Mouse (Mus musculus): ENCODE data around the gene Hipk2. TPM values are rescaled to one million over a fixed set of nuclear protein-coding genes. Genes with fewer than 3 reads are reported as not detected.
A peak's percentile ranks its signal among the peaks of the same experiment; 100 is the strongest.

Hipk2 gene
- polyA plus RNA-seq, 1 experiment from 2014 or later = 21.5 TPM

DNA sequence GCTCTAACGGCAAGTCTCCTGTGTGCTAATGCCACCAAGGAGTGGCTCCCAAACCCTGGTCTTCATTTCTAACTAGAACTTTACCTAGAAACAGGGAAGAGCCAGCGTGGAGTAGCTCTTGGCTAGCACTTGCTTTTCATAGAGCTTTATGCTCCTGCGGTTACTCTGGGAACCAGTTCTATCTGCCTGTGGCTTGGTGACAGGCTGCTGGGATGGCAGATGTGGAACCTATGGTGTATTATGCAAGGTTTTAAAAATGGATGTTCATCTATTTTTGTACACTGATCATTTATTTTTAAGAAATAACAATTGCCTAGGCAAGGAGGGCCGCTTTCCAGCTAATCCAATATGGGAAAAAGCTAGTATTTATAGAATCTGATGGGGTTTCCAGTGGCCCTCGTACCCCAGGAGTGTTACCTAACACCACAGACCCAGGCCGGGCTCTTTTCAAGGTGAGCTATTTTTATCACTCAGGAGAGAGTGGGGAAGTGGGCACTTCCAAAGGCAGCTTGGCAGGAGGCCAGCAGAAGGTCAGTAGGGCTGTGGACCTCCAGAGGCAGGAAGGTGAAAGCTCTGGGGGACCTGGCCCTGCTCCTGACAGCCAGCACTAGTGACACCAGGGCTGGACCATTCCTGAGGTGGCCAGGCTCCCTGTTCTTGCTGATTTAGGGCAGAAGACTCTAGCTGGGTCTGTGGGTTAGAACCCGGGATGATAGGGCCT is 171.5 kb downstream of the Hipk2 start:
- Histone ChIP-seq H3K9ac (ENCODE audit: low read length) (no peak overlapping the region), H3K4me1 (ENCODE audit: control insufficient read depth, insufficient read depth, low read length) (no peaks in the 10 kb centered on the region), H3K27ac (ENCODE audit: low read length) (no peak overlapping the region), H3K9me3 (replicated peaks; ENCODE audit: control insufficient read depth, low read length) (no peaks in the 10 kb centered on the region), H3K27me3 (ENCODE audit: control insufficient read depth, insufficient read depth, low read length) (no peaks in the 10 kb centered on the region), H3K4me2 (ENCODE audit: low read depth, low read length) (no peak overlapping the region), H3K36me3 (ENCODE audit: control insufficient read depth, insufficient read depth, low read length) (0 out of 2 replicates have a peak, but pooled peaks cover 6% of the 10 kb centered on the region), H3K4me3 (replicated peaks; ENCODE audit: low read length) (no peak overlapping the region)
- ATAC-seq (ENCODE audit: insufficient read depth, low FRiP score) = no peak
- WGBS = 73% methylated on average over 7 of the region's 7 CpGs

DNA sequence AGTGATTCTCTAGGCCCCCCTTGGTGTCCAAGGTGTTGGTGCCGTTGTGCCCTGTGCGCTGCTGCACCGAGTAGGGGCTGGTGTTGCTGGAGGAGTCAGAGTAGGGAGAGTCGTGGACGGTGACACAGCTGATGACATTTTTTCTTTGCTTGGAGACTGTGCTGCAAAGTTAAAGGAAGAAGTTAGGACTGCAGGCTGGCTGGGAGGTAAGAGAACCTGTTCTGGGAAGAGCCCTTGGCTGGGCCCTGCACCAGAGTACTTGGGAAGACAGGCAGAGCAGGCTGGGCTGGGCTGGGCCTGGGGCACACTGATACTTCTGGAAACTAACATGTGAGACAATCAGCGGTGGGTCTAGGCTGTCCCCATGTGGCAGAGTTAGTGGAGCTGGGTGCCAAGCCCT is 172.4 kb downstream of the Hipk2 start:
- no peak for ATAC-seq (ENCODE audit: insufficient read depth, low FRiP score)
- 0 out of 2 replicates have a peak, but pooled peaks cover 7% of the 10 kb centered on the region for H3K36me3 ChIP-seq (ENCODE audit: control insufficient read depth, insufficient read depth, low read length)
- H3K9me3 ChIP-seq (replicated peaks; ENCODE audit: control insufficient read depth, low read length) = no peaks in the 10 kb centered on the region
- H3K27me3 ChIP-seq (ENCODE audit: control insufficient read depth, insufficient read depth, low read length) = no peaks in the 10 kb centered on the region
- no peak overlapping the region for H3K27ac ChIP-seq (ENCODE audit: low read length)
- H3K4me3 ChIP-seq (replicated peaks; ENCODE audit: low read length) = no peak overlapping the region
- 89% methylated on average over 6 of the region's 6 CpGs for WGBS
- no peak overlapping the region for H3K4me2 ChIP-seq (ENCODE audit: low read depth, low read length)
- no peak overlapping the region for H3K9ac ChIP-seq (ENCODE audit: low read length)
- no peaks in the 10 kb centered on the region for H3K4me1 ChIP-seq (ENCODE audit: control insufficient read depth, insufficient read depth, low read length)

DNA sequence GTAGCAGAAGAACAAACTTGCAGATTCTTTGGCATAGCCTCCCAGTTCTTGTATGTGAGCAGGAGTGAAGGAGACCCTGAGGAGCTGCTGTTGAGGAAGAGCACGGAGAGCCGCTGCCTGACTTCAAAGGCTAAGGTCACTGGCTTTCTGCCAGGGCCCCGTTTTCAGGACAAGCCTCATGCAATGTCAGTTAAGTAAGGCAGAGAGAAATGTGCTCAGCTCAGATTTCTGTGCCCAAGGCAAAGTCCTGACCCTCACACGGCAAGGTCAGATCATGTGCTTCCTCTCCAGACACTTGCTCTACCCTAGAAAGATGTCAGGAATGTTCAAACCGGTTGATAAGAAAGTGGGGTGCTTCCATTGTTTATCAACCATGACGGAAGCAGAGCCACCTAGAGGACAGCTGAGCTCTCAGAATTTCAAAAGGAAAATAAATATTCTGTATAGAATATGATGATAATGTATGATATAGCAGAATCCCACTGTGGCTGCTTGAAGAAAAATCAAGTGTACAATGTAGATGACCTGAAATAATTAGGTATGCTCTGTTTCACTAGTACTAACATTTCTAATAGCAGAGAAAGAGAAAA is 173.1 kb downstream of the Hipk2 start:
- Histone ChIP-seq H3K36me3 (ENCODE audit: control insufficient read depth, insufficient read depth, low read length) (peaks cover 11% of the 10 kb centered on the region), H3K27ac (ENCODE audit: low read length) (no peak overlapping the region), H3K27me3 (ENCODE audit: control insufficient read depth, insufficient read depth, low read length) (no peaks in the 10 kb centered on the region), H3K4me2 (ENCODE audit: low read depth, low read length) (no peak overlapping the region), H3K9ac (ENCODE audit: low read length) (no peak overlapping the region), H3K9me3 (replicated peaks; ENCODE audit: control insufficient read depth, low read length) (no peaks in the 10 kb centered on the region), H3K4me1 (ENCODE audit: control insufficient read depth, insufficient read depth, low read length) (peaks cover 5% of the 10 kb centered on the region), H3K4me3 (replicated peaks; ENCODE audit: low read length) (no peak overlapping the region)
- no peak for ATAC-seq (ENCODE audit: insufficient read depth, low FRiP score)
- WGBS = 38% methylated on average over 6 of the region's 6 CpGs

DNA sequence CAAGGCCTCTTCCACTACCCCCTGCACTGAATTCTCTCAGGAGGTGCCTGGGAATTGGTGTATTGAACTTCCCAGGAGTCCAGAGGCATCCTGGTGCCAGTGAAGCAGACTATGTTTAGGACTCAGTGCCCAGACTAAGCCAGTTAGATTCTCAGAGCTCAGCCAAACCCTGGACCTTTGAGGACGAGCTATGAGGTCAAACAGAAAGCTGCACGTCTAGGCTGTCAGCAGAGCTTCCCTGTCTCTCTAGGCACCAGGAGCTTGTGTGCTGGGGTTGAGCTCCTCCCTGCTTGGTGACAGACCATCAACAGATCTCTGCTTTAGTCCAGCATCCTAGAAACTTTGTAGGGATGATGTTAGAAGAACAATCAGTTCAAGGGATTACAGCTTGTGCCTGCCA is 174.5 kb downstream of the Hipk2 start:
- Histone ChIP-seq H3K4me2 (ENCODE audit: low read depth, low read length) (no peak overlapping the region), H3K27me3 (ENCODE audit: control insufficient read depth, insufficient read depth, low read length) (no peaks in the 10 kb centered on the region), H3K36me3 (ENCODE audit: control insufficient read depth, insufficient read depth, low read length) (peaks cover 12% of the 10 kb centered on the region), H3K27ac (ENCODE audit: low read length) (no peak overlapping the region), H3K4me3 (replicated peaks; ENCODE audit: low read length) (no peak overlapping the region), H3K4me1 (ENCODE audit: control insufficient read depth, insufficient read depth, low read length) (peaks cover 5% of the 10 kb centered on the region), H3K9me3 (replicated peaks; ENCODE audit: control insufficient read depth, low read length) (no peaks in the 10 kb centered on the region), H3K9ac (ENCODE audit: low read length) (no peak overlapping the region)
- no peak for ATAC-seq (ENCODE audit: insufficient read depth, low FRiP score)
- WGBS = 75% methylated on average over 2 of the region's 2 CpGs

DNA sequence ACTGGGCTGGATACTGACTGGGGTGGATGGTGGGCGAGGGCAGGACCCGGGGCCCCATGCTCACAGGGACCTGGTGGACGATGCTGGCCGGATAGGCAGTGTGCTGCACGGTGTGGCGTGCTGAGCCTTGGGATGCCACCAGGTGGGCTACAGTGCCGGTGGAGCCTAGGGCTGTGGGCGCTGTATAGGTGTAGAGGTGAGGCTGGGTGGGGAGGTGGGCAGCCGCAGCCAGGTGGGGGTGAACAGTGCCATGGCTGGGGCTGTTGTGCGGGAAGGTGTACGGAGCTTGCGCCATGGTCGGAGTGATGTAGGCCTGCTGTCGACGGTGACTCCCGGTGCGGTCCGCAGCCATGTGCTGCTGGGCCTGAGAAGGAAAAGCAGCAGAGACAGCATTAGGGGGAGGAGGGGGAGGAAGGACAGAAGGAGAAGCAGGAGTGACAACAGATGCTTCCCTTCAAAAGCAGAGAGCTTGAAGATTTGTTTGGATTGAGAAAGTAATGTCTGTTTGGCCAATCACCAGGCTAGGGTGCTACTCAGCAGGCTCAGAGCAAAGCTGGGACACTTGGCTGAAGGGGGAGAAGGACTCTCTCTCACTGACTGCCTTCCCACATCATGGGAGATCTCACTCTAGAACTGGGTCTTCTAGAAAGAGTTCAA is 177.6 kb downstream of the Hipk2 start:
- Histone ChIP-seq H3K27ac (ENCODE audit: low read length) (peak overlapping the region; percentile 29), H3K36me3 (ENCODE audit: control insufficient read depth, insufficient read depth, low read length) (peaks cover 14% of the 10 kb centered on the region), H3K4me3 (replicated peaks; ENCODE audit: low read length) (no peak overlapping the region), H3K9me3 (replicated peaks; ENCODE audit: control insufficient read depth, low read length) (no peaks in the 10 kb centered on the region), H3K4me1 (ENCODE audit: control insufficient read depth, insufficient read depth, low read length) (peaks cover 5% of the 10 kb centered on the region), H3K27me3 (ENCODE audit: control insufficient read depth, insufficient read depth, low read length) (no peaks in the 10 kb centered on the region), H3K4me2 (ENCODE audit: low read depth, low read length) (no peak overlapping the region), H3K9ac (ENCODE audit: low read length) (no peak overlapping the region; the same call in 1 of the 2 replicates)
- WGBS = 74% methylated on average over 18 of the region's 18 CpGs
- ATAC-seq (ENCODE audit: insufficient read depth, low FRiP score) = peak; percentile 57; the same call in 1 of the 2 replicates

DNA sequence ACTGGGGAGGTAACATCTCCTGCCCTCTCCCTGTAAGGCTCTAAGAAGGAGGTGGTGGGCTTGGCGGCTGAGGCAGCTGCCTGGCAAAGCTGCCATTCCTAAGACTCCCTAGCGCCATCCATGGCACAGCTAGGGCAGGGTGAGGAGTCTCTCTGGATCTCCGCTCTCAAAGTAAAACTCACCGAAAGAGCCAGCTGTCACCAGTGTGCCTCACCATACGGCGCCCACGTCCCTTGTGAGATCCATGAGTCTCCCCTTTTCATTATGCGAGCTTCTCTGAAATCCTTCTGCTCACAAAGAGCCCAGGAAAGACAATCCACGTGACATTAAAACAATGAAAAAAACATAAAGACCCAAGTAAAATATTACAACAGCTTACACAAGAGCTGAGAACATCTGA is 179.4 kb downstream of the Hipk2 start:
- 88% methylated on average over 9 of the region's 9 CpGs for WGBS
- Histone ChIP-seq H3K27ac (ENCODE audit: low read length) (no peak overlapping the region), H3K4me2 (ENCODE audit: low read depth, low read length) (no peak overlapping the region), H3K9ac (ENCODE audit: low read length) (no peak overlapping the region), H3K36me3 (ENCODE audit: control insufficient read depth, insufficient read depth, low read length) (peaks cover 14% of the 10 kb centered on the region), H3K4me1 (ENCODE audit: control insufficient read depth, insufficient read depth, low read length) (peaks cover 5% of the 10 kb centered on the region), H3K27me3 (ENCODE audit: control insufficient read depth, insufficient read depth, low read length) (no peaks in the 10 kb centered on the region), H3K4me3 (replicated peaks; ENCODE audit: low read length) (no peak overlapping the region), H3K9me3 (replicated peaks; ENCODE audit: control insufficient read depth, low read length) (no peaks in the 10 kb centered on the region)
- no peak for ATAC-seq (ENCODE audit: insufficient read depth, low FRiP score)

DNA sequence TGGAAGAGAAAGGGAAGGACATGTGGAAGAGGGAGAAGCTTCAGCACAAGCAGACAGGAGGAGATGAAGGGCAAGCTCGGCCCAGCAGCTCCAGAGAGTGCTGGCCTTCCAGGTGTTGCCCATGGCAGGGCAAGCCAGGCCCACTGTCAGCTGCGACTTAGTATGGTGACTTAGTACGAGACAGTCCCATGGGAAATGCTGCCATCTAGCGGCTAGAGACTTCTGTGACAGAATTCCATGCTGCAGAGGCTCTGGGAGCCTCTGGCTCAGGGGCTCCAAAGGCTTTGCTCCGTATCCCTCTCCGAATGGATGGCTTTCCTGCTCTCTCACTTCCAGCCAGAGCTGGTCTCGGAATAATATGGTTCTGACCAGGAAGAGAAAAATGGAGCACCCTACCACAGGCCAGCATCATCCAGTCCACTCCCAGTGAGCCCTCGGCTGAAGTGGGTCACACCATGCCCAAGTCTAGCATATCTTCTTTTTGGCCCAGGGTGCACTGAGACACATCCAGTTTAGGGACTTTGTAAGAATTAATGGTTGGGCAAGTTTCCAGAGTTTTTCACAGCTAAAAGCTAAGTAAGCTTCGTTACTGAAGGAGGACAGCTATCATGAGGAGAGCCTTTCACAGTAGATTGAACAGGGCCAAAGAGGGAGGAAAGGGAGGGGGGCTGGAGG is 180.4 kb downstream of the Hipk2 start:
- Histone ChIP-seq H3K4me3 (replicated peaks; ENCODE audit: low read length) (no peak overlapping the region), H3K27me3 (ENCODE audit: control insufficient read depth, insufficient read depth, low read length) (no peaks in the 10 kb centered on the region), H3K4me1 (ENCODE audit: control insufficient read depth, insufficient read depth, low read length) (peaks cover 5% of the 10 kb centered on the region), H3K9me3 (replicated peaks; ENCODE audit: control insufficient read depth, low read length) (no peaks in the 10 kb centered on the region), H3K36me3 (ENCODE audit: control insufficient read depth, insufficient read depth, low read length) (peaks cover 14% of the 10 kb centered on the region), H3K9ac (ENCODE audit: low read length) (no peak overlapping the region), H3K4me2 (ENCODE audit: low read depth, low read length) (no peak overlapping the region), H3K27ac (ENCODE audit: low read length) (no peak overlapping the region)
- WGBS = 24% methylated on average over 9 of the region's 9 CpGs
- peak; percentile 39; the same call in 1 of the 2 replicates for ATAC-seq (ENCODE audit: insufficient read depth, low FRiP score)

DNA sequence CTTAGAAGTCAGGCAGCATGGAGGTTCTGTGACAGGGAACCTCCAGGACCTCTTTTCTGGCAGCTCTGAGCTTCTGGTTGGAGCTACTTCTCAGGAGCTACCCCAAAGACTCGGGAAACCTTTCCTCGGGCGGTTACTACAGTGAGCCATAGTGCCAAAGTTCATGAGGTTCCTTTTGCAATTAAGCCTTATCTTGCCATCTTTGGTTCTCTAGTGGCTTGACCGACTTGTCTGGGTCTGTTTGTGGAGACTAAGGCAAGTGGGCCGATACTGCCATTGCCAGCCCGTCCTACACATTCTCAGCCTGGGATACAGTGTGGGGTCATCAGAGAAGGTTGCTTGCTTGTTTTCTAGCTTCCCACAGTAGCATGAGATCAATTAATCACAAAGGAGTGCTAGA is 183.4 kb downstream of the Hipk2 start:
- H3K9ac ChIP-seq (ENCODE audit: low read length) = no peak overlapping the region
- ATAC-seq (ENCODE audit: insufficient read depth, low FRiP score) = no peak
- no peaks in the 10 kb centered on the region for H3K9me3 ChIP-seq (replicated peaks; ENCODE audit: control insufficient read depth, low read length)
- no peak overlapping the region for H3K4me2 ChIP-seq (ENCODE audit: low read depth, low read length)
- no peaks in the 10 kb centered on the region for H3K27me3 ChIP-seq (ENCODE audit: control insufficient read depth, insufficient read depth, low read length)
- 91% methylated on average over 6 of the region's 6 CpGs for WGBS
- no peak overlapping the region for H3K4me3 ChIP-seq (replicated peaks; ENCODE audit: low read length)
- no peak overlapping the region for H3K27ac ChIP-seq (ENCODE audit: low read length)
- no peaks in the 10 kb centered on the region for H3K4me1 ChIP-seq (ENCODE audit: control insufficient read depth, insufficient read depth, low read length)
- 0 out of 2 replicates have a peak, but pooled peaks cover 3% of the 10 kb centered on the region for H3K36me3 ChIP-seq (ENCODE audit: control insufficient read depth, insufficient read depth, low read length)

DNA sequence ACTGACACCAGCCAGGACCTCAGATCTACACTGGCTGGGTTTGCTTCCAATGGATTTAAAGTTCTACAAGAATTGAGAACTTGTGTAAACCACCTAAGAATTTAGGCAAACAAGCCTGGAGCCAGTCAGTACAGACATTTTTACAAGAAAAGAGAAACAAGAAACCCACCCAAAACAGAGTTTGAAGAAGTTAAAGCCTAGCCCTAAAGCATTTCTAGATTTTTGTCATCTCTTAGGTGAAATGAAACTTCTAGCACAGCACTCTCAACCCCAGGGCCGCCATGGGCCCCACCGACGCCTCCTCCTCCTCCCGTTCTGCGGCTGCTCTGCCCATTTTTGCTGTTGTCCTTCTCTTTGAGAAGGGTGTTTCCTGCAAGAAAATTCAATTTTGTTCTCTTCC is 184.9 kb downstream of the Hipk2 start:
- no peaks in the 10 kb centered on the region for H3K9me3 ChIP-seq (replicated peaks; ENCODE audit: control insufficient read depth, low read length)
- H3K27ac ChIP-seq (ENCODE audit: low read length) = no peak overlapping the region
- no peaks in the 10 kb centered on the region for H3K4me1 ChIP-seq (ENCODE audit: control insufficient read depth, insufficient read depth, low read length)
- H3K36me3 ChIP-seq (ENCODE audit: control insufficient read depth, insufficient read depth, low read length) = no peaks in the 10 kb centered on the region
- no peak overlapping the region for H3K4me2 ChIP-seq (ENCODE audit: low read depth, low read length)
- no peak overlapping the region for H3K4me3 ChIP-seq (replicated peaks; ENCODE audit: low read length)
- 80% methylated on average over 5 of the region's 5 CpGs for WGBS
- ATAC-seq (ENCODE audit: insufficient read depth, low FRiP score) = no peak
- H3K27me3 ChIP-seq (ENCODE audit: control insufficient read depth, insufficient read depth, low read length) = no peaks in the 10 kb centered on the region
- H3K9ac ChIP-seq (ENCODE audit: low read length) = no peak overlapping the region
